Mouse (Mus musculus) E14TG2a.4 (cell line): ENCODE data around the gene Vmn1r195.

Source experiments
- CTCF ChIP-seq: conservative IDR thresholded peaks from 2 replicates; pipeline ENCODE4 v1.5.1; 2014; ENCODE audit warnings: low read length
- NANOG ChIP-seq: IDR thresholded peaks from 2 replicates; pipeline ENCODE4 v1.6.1; 2014; ENCODE audit warnings: borderline replicate concordance, low read length, mixed read lengths
- POU5F1 ChIP-seq: IDR thresholded peaks from 2 replicates; pipeline ENCODE4 v1.6.1; 2014; ENCODE audit warnings: low read length, borderline replicate concordance

GRCm38 (mm10) chr13:22284578-22284977, 14.3 kb downstream of the Vmn1r195 start:
- TF ChIP-seq CTCF: no peak
- TF ChIP-seq POU5F1: no peak
- no peak for TF ChIP-seq NANOG
